Mouse (Mus musculus) stomach, postnatal 0 days (tissue): ENCODE measurements around the gene Ces3a. TPM values are rescaled to one million over a fixed set of nuclear protein-coding genes. Genes with fewer than 3 reads are reported as not detected.

Source experiments
- ATAC-seq: fragments of 200-750 bp; cut with Nextera tagmentation; 2 replicates; pipeline ENCODE4 v1.8.0; 2017; ENCODE audit not compliant: low FRiP score, low TSS enrichment
- DNase-seq: peaks from one replicate; pipeline ENCODE4 v3.0.0-alpha.2; 2016; ENCODE audit warnings: low spot score
- H3K27ac ChIP-seq: fragments of 300-500 bp; sonication (generic); replicated peaks from 2 replicates; pipeline ENCODE4 v1.5.1; 2014; ENCODE audit warnings: mild to moderate bottlenecking, control low read depth
- H3K27me3 ChIP-seq: fragments of 300-500 bp; sonication (generic); 2 replicates; pipeline ENCODE4 v1.6.1; 2014; ENCODE audit warnings: low read length; ENCODE audit not compliant: control insufficient read depth, insufficient read depth
- H3K36me3 ChIP-seq: fragments of 300-500 bp; sonication (generic); 2 replicates; pipeline ENCODE4 v1.6.1; 2014; ENCODE audit warnings: low read length, mixed read lengths; ENCODE audit not compliant: control insufficient read depth, insufficient read depth
- H3K4me1 ChIP-seq: fragments of 300-500 bp; sonication (generic); replicated peaks from 2 replicates; pipeline ENCODE4 v1.6.1; 2014; ENCODE audit warnings: antibody characterized with exemption; ENCODE audit not compliant: control insufficient read depth, insufficient read depth
- H3K4me2 ChIP-seq: fragments of 300-500 bp; sonication (generic); replicated peaks from 2 replicates; pipeline ENCODE4 v1.6.1; 2014; ENCODE audit warnings: low read depth, mild to moderate bottlenecking, control low read depth, moderate library complexity
- H3K4me3 ChIP-seq: fragments of 300-500 bp; sonication (generic); 2 replicates; pipeline ENCODE4 v1.5.1; 2014; ENCODE audit warnings: low read depth, low read length, control low read depth
- H3K9ac ChIP-seq: fragments of 300-500 bp; sonication (generic); 2 replicates; pipeline ENCODE4 v1.6.1; 2014; ENCODE audit warnings: mild to moderate bottlenecking, low read length, control low read depth, mixed read lengths
- H3K9me3 ChIP-seq: fragments of 300-500 bp; sonication (generic); 2 replicates; pipeline ENCODE4 v1.6.1; 2016; ENCODE audit warnings: low read length; ENCODE audit not compliant: control insufficient read depth
- CTCF ChIP-seq: IDR thresholded peaks from 2 replicates; pipeline ENCODE4 v1.5.1; 2016; ENCODE audit warnings: antibody characterized with exemption, low read depth, mild to moderate bottlenecking, moderate library complexity
- EP300 ChIP-seq: optimal IDR thresholded peaks from 2 replicates; pipeline ENCODE3; 2016; ENCODE audit warnings: antibody characterized with exemption
- WGBS: fragments of 180-500 bp; shearing (Covaris S2); extraction: QIAGEN DNeasy Blood & Tissue Kit; methylation state at CpG from one replicate; pipeline ENCODE4 v1.1.7; 2014; 5-methylcytosine and 5-hydroxymethylcytosine counted together
- polyA plus RNA-seq: library from polyadenylated mRNA; unstranded; fragments of >200 nt; fragmentation: Nextera tagmentation; extraction: Ambion mirVana; gene quantifications from 2 replicates; pipeline ENCODE4 v1.2.1, GENCODE M21; 2015

Gene Ces3a
- polyA plus RNA-seq, 1 experiment from 2014 or later, result 1.3 TPM

DNA sequence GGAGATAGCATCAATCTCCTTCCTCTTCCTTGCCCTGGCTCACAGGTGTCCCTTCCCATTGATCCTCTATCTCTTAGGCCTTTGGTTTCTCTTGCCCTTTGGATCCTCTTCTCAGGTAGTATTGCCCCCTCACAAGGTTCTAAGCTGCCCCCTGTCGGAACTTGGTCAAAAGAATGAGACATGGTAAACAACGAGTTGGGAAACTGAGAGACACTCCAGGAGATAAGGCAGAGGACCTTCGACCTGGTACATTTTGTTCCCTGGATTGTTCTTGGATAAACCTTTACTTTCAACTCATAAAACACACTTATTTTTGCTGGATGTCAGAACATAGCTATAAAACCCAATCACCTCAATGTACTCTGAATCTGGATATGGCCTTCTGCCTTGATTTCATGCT, 55.8 kb downstream of the Ces3a start:
- WGBS, result 75% methylated on average over 3 of the region's 3 CpGs
- Histone ChIP-seq H3K4me2 (no peak overlapping the region), H3K27ac (no peak overlapping the region), H3K36me3 (no peaks in the 10 kb centered on the region), H3K9ac (no peak overlapping the region), H3K4me3 (no peak overlapping the region), H3K4me1 (no peaks in the 10 kb centered on the region), H3K27me3 (no peaks in the 10 kb centered on the region), H3K9me3 (no peaks in the 10 kb centered on the region)
- DNase-seq, result no peak
- ATAC-seq, result no peak
- TF ChIP-seq CTCF (no peak), EP300 (no peak)

Other genes starting within 250 kb of the Ces3a start
- 20.0 and 23.2 TPM in 2 replicates for gene Ces2b, start 217.0 kb upstream of the Ces3a start, polyA plus RNA-seq
- gene Ces2c, start 201.5 kb upstream of the Ces3a start, polyA plus RNA-seq, result 112 and 113 TPM in 2 replicates
- gene Ces2e, start 122.3 kb upstream of the Ces3a start, polyA plus RNA-seq, result 2.4 and 2.6 TPM in 2 replicates
- 2.6 and 3.3 TPM in 2 replicates for gene Ces2f, start 101.2 kb upstream of the Ces3a start, polyA plus RNA-seq
- 27.0 and 33.5 TPM in 2 replicates for gene Ces2g, start 86.9 kb upstream of the Ces3a start, polyA plus RNA-seq
- not detected in 2 replicates for gene Ces2h, start 47.7 kb upstream of the Ces3a start, polyA plus RNA-seq
- gene Ces3b, start 35.2 kb downstream of the Ces3a start, polyA plus RNA-seq, result not detected in 2 replicates
- not detected in 2 replicates for gene Ces4a, start 83.2 kb downstream of the Ces3a start, polyA plus RNA-seq
- gene Cbfb, start 122.1 kb downstream of the Ces3a start, polyA plus RNA-seq, result 31.4 and 33.5 TPM in 2 replicates
- 19.1 and 21.5 TPM in 2 replicates for gene D230025D16Rik, start 176.5 kb downstream of the Ces3a start, polyA plus RNA-seq
- 14.7 and 15.4 TPM in 2 replicates for gene B3gnt9, start 206.6 kb downstream of the Ces3a start, polyA plus RNA-seq
- gene Tradd, start 216.0 kb downstream of the Ces3a start, polyA plus RNA-seq, result 28.6 and 30.5 TPM in 2 replicates
- 3.5 and 3.7 TPM in 2 replicates for gene Fbxl8, start 216.0 kb downstream of the Ces3a start, polyA plus RNA-seq
- 0.23 and 0.34 TPM in 2 replicates for gene Hsf4, start 221.2 kb downstream of the Ces3a start, polyA plus RNA-seq
- 1.2 and 1.4 TPM in 2 replicates for gene Nol3, start 227.5 kb downstream of the Ces3a start, polyA plus RNA-seq
- 1.9 and 3.0 TPM in 2 replicates for gene 4931428F04Rik, start 241.3 kb downstream of the Ces3a start, polyA plus RNA-seq
- 3.4 and 3.7 TPM in 2 replicates for gene Exoc3l, start 247.5 kb downstream of the Ces3a start, polyA plus RNA-seq
- gene E2f4, start 249.1 kb downstream of the Ces3a start, polyA plus RNA-seq, result 31.0 and 38.5 TPM in 2 replicates